Mouse (Mus musculus): ENCODE measurements around the gene Pitx2. TPM values are rescaled to one million over a fixed set of nuclear protein-coding genes. Genes with fewer than 3 reads are reported as not detected.

Pitx2 gene
- polyA plus RNA-seq, 1 experiment from 2014 or later, result 16.1 TPM

DNA sequence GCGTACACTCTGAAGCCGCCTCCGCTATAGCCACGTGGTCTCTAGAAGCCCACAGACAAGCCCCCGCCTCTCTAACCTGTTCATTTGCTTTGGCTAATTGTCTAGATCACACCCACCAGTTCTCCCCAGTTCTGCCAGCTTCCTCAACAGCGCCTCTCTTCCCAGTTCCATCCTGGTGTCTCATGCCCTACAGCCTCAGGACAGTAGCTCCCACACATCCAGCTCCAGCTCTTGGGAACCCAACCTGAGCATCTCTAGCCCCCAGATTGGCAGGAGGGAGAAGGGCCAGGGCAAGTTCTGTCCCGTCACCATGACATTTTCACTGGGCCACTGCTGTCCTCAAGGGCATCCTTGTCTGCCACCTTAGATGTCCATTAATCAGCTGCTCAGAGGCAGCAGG, 29.3 kb upstream of the Pitx2 start:
- Histone ChIP-seq H3K9me3 (ENCODE audit: control insufficient read depth, low read length) (no peaks in the 10 kb centered on the region), H3K4me3 (ENCODE audit: low read depth, low read length) (no peak overlapping the region), H3K4me2 (ENCODE audit: low read depth) (no peak overlapping the region), H3K9ac (ENCODE audit: low read length) (no peak overlapping the region), H3K4me1 (ENCODE audit: control insufficient read depth, insufficient read depth, low read length) (no peaks in the 10 kb centered on the region), H3K36me3 (ENCODE audit: control insufficient read depth, insufficient read depth, low read length) (no peaks in the 10 kb centered on the region), H3K27me3 (ENCODE audit: control insufficient read depth, insufficient read depth, low read length) (no peaks in the 10 kb centered on the region), H3K27ac (ENCODE audit: low read depth, low read length) (no peak overlapping the region)
- ATAC-seq (ENCODE audit: insufficient read depth, low FRiP score, low TSS enrichment) (no peak), DNase-seq (ENCODE audit: low spot score) (no peak)
- WGBS, result 81% methylated on average over 7 of the region's 7 CpGs

DNA sequence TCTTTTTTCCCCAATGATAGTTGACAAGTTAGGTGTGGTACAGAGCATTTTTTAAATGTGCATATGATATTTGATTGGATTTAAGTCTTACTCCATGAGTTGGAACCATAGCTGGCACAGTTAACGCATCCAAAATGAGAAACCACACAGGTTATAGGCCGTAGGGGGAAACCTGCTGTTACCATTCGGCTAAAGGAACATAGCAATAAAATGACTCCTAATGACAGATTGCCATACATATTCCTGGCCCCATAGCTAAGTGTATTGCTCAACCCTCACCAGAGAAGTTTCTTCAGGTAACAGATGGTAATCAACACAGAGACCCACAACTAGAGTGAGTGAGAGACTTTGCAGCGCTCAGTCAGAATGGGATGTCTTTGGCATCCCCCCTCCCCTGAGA, 27.9 kb upstream of the Pitx2 start:
- Histone ChIP-seq H3K4me2 (ENCODE audit: low read depth) (no peak overlapping the region), H3K36me3 (ENCODE audit: control insufficient read depth, insufficient read depth, low read length) (no peaks in the 10 kb centered on the region), H3K4me3 (ENCODE audit: low read depth, low read length) (no peak overlapping the region), H3K4me1 (ENCODE audit: control insufficient read depth, insufficient read depth, low read length) (no peaks in the 10 kb centered on the region), H3K9ac (ENCODE audit: low read length) (no peak overlapping the region), H3K27ac (ENCODE audit: low read depth, low read length) (no peak overlapping the region), H3K27me3 (ENCODE audit: control insufficient read depth, insufficient read depth, low read length) (no peaks in the 10 kb centered on the region), H3K9me3 (ENCODE audit: control insufficient read depth, low read length) (no peaks in the 10 kb centered on the region)
- DNase-seq (ENCODE audit: low spot score) (no peak), ATAC-seq (ENCODE audit: insufficient read depth, low FRiP score, low TSS enrichment) (no peak)
- 93% methylated on average over 4 of the region's 4 CpGs for WGBS

DNA sequence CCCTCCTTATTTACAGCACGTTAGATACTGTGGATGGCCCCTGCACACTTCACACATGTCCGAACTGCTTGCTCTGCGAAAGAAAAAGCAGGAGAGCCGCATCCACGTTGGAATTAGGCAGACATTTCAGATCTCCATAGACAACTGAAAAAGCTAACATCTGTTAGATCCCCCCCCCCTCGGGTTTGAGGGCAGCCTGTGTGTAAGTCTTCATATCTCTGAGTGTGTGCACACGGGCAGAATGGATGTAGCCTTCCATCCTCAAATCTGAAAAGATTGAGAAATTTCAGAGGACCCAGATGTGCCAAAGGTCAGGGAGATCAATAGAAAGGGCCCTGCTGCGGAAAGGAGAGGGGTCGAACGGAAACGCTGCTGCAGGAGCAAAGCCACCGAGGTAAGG, 5.2 kb upstream of the Pitx2 start:
- ATAC-seq (ENCODE audit: insufficient read depth, low FRiP score, low TSS enrichment) (no peak), DNase-seq (ENCODE audit: low spot score) (no peak)
- WGBS, result 3% methylated on average over 12 of the region's 12 CpGs
- Histone ChIP-seq H3K4me2 (ENCODE audit: low read depth) (no peak overlapping the region), H3K4me1 (ENCODE audit: control insufficient read depth, insufficient read depth, low read length) (no peaks in the 10 kb centered on the region; the same call in 1 of the 2 replicates), H3K27ac (ENCODE audit: low read depth, low read length) (no peak overlapping the region), H3K9me3 (ENCODE audit: control insufficient read depth, low read length) (no peaks in the 10 kb centered on the region), H3K4me3 (ENCODE audit: low read depth, low read length) (no peak overlapping the region), H3K9ac (ENCODE audit: low read length) (no peak overlapping the region), H3K27me3 (ENCODE audit: control insufficient read depth, insufficient read depth, low read length) (peaks cover 64% of the 10 kb centered on the region), H3K36me3 (ENCODE audit: control insufficient read depth, insufficient read depth, low read length) (no peaks in the 10 kb centered on the region)

DNA sequence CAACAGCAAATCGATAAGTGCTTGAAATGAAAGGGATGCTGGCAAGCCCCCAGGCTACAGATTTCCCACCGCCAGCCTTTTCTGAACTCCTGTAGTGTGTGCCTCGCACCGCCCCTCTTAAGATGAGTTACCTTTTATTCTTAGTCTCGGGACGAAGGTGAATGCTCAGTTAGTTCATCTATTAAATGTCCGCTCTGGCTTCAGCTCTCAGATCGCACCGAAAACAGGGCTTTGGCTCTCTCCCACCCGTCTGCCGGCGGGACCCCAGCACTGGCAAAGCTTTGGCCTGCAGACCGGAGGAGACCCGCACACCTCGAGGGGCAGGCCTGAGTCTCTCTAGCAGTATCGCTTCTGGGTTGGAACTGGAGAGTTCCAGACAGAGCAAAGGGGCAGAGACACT, 4.6 kb upstream of the Pitx2 start:
- Histone ChIP-seq H3K4me2 (ENCODE audit: low read depth) (no peak overlapping the region), H3K27me3 (ENCODE audit: control insufficient read depth, insufficient read depth, low read length) (peaks cover 70% of the 10 kb centered on the region), H3K9me3 (ENCODE audit: control insufficient read depth, low read length) (no peaks in the 10 kb centered on the region), H3K36me3 (ENCODE audit: control insufficient read depth, insufficient read depth, low read length) (no peaks in the 10 kb centered on the region), H3K9ac (ENCODE audit: low read length) (no peak overlapping the region), H3K4me3 (ENCODE audit: low read depth, low read length) (no peak overlapping the region), H3K27ac (ENCODE audit: low read depth, low read length) (no peak overlapping the region), H3K4me1 (ENCODE audit: control insufficient read depth, insufficient read depth, low read length) (no peaks in the 10 kb centered on the region; the same call in 1 of the 2 replicates)
- ATAC-seq (ENCODE audit: insufficient read depth, low FRiP score, low TSS enrichment) (no peak), DNase-seq (ENCODE audit: low spot score) (peak; percentile 43)
- under 1% methylated on average over 16 of the region's 16 CpGs for WGBS

GRCm38 (mm10) chr3:129195816-129196549, 3.7 kb upstream of the Pitx2 start:
- Histone ChIP-seq H3K9ac (ENCODE audit: low read length) (no peak overlapping the region), H3K4me2 (ENCODE audit: low read depth) (no peak overlapping the region), H3K36me3 (ENCODE audit: control insufficient read depth, insufficient read depth, low read length) (no peaks in the 10 kb centered on the region), H3K27ac (ENCODE audit: low read depth, low read length) (no peak overlapping the region), H3K4me1 (ENCODE audit: control insufficient read depth, insufficient read depth, low read length) (no peaks in the 10 kb centered on the region; the same call in 1 of the 2 replicates), H3K27me3 (ENCODE audit: control insufficient read depth, insufficient read depth, low read length) (peaks cover 76% of the 10 kb centered on the region), H3K9me3 (ENCODE audit: control insufficient read depth, low read length) (no peaks in the 10 kb centered on the region), H3K4me3 (ENCODE audit: low read depth, low read length) (no peak overlapping the region)
- DNase-seq (ENCODE audit: low spot score) (no peak), ATAC-seq (ENCODE audit: insufficient read depth, low FRiP score, low TSS enrichment) (no peak)
- 2% methylated on average over 12 of the region's 12 CpGs for WGBS

GRCm38 (mm10) chr3:129196550-129196919, 3.1 kb upstream of the Pitx2 start:
- DNase-seq (ENCODE audit: low spot score) (peak; percentile 19), ATAC-seq (ENCODE audit: insufficient read depth, low FRiP score, low TSS enrichment) (no peak)
- Histone ChIP-seq H3K27ac (ENCODE audit: low read depth, low read length) (no peak overlapping the region), H3K4me2 (ENCODE audit: low read depth) (no peak overlapping the region), H3K9ac (ENCODE audit: low read length) (no peak overlapping the region), H3K4me1 (ENCODE audit: control insufficient read depth, insufficient read depth, low read length) (no peaks in the 10 kb centered on the region; the same call in 1 of the 2 replicates), H3K36me3 (ENCODE audit: control insufficient read depth, insufficient read depth, low read length) (no peaks in the 10 kb centered on the region), H3K9me3 (ENCODE audit: control insufficient read depth, low read length) (no peaks in the 10 kb centered on the region), H3K4me3 (ENCODE audit: low read depth, low read length) (no peak overlapping the region), H3K27me3 (ENCODE audit: control insufficient read depth, insufficient read depth, low read length) (peaks cover 82% of the 10 kb centered on the region)
- 1% methylated on average over 10 of the region's 10 CpGs for WGBS

DNA sequence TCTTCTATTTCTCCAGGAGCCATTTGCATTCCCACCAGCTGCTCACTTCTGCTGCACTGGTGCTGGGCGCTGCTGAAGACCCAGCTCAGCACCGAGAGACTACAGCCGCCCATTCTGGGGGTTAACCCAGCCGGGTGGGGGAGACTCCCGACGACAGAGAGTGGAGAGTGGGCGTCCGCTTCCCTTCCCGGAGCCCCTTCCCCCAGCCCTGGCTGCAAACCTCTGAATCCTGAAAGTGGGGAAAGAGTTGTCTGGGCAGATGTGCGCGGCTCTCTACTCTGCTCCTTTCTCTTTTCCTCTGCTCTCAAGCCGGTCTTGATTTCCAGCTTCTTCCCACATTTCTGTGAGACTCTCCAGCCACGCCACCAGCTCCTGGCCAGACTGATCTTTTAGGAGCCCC, 2.6 kb upstream of the Pitx2 start:
- H3K4me3 ChIP-seq (ENCODE audit: low read depth, low read length), result no peak overlapping the region
- no peaks in the 10 kb centered on the region; the same call in 1 of the 2 replicates for H3K4me1 ChIP-seq (ENCODE audit: control insufficient read depth, insufficient read depth, low read length)
- H3K27me3 ChIP-seq (ENCODE audit: control insufficient read depth, insufficient read depth, low read length), result peaks cover 86% of the 10 kb centered on the region
- H3K36me3 ChIP-seq (ENCODE audit: control insufficient read depth, insufficient read depth, low read length), result no peaks in the 10 kb centered on the region
- ATAC-seq (ENCODE audit: insufficient read depth, low FRiP score, low TSS enrichment) (no peak), DNase-seq (ENCODE audit: low spot score) (peak; percentile 49)
- WGBS, result 0% methylated on average over 13 of the region's 13 CpGs
- H3K9me3 ChIP-seq (ENCODE audit: control insufficient read depth, low read length), result no peaks in the 10 kb centered on the region
- no peak overlapping the region for H3K9ac ChIP-seq (ENCODE audit: low read length)
- no peak overlapping the region for H3K27ac ChIP-seq (ENCODE audit: low read depth, low read length)
- peak overlapping the region; percentile 13; the same call in 1 of the 2 replicates for H3K4me2 ChIP-seq (ENCODE audit: low read depth)

DNA sequence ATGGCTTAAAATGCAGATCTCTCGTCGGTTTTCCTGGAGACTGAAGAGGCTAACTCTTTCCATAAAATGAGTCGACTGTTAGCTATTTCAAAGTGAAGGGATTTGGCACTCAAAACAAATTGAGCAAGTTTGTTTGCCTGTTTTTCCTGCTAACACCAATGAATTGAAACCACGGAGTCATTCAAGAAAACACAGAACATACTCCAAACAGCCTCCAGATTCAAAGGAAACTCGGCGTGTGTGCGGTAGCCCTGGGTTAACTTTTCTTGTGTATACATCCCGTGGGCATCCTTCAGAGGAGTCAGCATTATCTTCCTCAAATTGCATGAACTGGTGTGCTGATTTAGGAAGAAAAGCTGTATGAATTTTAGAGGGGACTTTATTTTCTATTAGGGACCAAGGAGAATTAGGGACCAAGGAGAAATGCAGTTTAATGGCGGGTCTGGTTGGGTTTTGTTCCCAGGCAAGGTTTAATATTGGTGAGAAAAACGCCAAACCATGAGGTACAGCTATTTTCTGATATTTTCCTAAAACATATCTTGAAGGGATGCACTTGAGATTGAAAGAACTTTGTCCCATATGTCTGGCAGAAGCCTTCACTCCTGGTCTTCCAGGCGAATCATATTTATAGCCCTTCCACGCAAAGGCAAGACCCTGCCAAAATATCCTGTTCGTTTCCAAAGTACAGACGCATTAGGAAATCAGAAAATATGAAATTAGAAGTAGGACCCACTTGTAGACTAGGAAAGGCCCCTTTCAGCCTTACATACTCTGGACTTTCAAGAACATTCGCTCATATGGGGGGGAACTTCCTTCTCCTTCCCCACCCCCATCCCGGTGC, 1.7 kb upstream of the Pitx2 start:
- no peaks in the 10 kb centered on the region; the same call in none of the 2 replicates for H3K4me1 ChIP-seq (ENCODE audit: control insufficient read depth, insufficient read depth, low read length)
- H3K9ac ChIP-seq (ENCODE audit: low read length), result no peak overlapping the region
- H3K36me3 ChIP-seq (ENCODE audit: control insufficient read depth, insufficient read depth, low read length), result no peaks in the 10 kb centered on the region
- no peaks in the 10 kb centered on the region for H3K9me3 ChIP-seq (ENCODE audit: control insufficient read depth, low read length)
- 1% methylated on average over 16 of the region's 16 CpGs for WGBS
- H3K4me2 ChIP-seq (ENCODE audit: low read depth), result no peak overlapping the region
- ATAC-seq (ENCODE audit: insufficient read depth, low FRiP score, low TSS enrichment), result no peak
- H3K27ac ChIP-seq (ENCODE audit: low read depth, low read length), result no peak overlapping the region
- no peak for DNase-seq (ENCODE audit: low spot score)
- H3K4me3 ChIP-seq (ENCODE audit: low read depth, low read length), result no peak overlapping the region
- peaks cover 88% of the 10 kb centered on the region for H3K27me3 ChIP-seq (ENCODE audit: control insufficient read depth, insufficient read depth, low read length)

GRCm38 (mm10) chr3:129198627-129198903, 1.1 kb upstream of the Pitx2 start:
- Histone ChIP-seq H3K27me3 (ENCODE audit: control insufficient read depth, insufficient read depth, low read length) (peaks cover 88% of the 10 kb centered on the region), H3K27ac (ENCODE audit: low read depth, low read length) (no peak overlapping the region), H3K9ac (ENCODE audit: low read length) (no peak overlapping the region), H3K9me3 (ENCODE audit: control insufficient read depth, low read length) (no peaks in the 10 kb centered on the region), H3K4me3 (ENCODE audit: low read depth, low read length) (no peak overlapping the region), H3K36me3 (ENCODE audit: control insufficient read depth, insufficient read depth, low read length) (no peaks in the 10 kb centered on the region), H3K4me1 (ENCODE audit: control insufficient read depth, insufficient read depth, low read length) (no peaks in the 10 kb centered on the region; the same call in none of the 2 replicates), H3K4me2 (ENCODE audit: low read depth) (no peak overlapping the region)
- 1% methylated on average over 11 of the region's 11 CpGs for WGBS
- DNase-seq (ENCODE audit: low spot score) (peak; percentile 26), ATAC-seq (ENCODE audit: insufficient read depth, low FRiP score, low TSS enrichment) (no peak)
